Mouse (Mus musculus): Measurements from ENCODE around the gene Olfr788.

Gene Olfr788

DNA sequence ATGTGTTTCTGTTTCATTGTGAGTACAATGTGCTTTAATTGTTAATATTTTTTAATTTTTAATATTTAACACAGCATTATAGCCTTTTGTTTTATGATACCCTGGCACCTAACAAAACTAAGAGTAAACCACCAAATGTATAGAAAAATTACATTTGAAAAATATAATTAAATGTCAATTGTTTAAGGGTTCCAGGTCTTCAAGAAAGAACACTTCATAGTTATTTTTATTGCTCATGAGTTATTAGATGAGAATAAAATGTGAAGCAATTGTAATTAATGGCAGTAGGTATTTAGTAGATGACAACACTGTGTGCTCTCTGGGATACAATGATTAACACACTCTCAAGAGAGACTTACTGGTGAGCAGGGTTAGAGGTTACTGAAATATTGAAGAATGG lies at the start of gene Olfr788:
Gene Olfr788, plus strand, starts transcription at position 301 of the 400 bp plus-strand sequence.
- no peak for DNase-seq

DNA sequence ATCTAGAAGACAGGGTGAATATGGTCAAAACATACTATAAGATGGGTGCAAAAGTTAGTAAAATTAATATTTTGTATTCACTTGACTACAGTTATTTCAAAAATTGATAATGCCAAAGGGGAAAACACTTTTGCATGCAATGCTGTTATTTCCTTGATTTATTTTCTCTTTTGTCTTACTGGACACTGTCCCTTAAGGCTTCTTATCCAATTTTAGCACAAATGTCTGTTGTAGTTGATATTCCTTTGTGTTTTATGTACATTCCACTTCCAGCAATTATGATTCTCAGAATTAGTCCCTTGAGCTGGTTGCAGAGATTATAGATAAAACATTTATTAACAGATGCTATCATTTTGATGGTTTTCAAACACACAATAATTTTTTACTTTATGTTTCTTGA lies 43.8 kb upstream of the Olfr788 start, which contains the start of gene Olfr786:
Gene Olfr786, plus strand, starts transcription at position 301 of the 400 bp plus-strand sequence.
- no peak for DNase-seq

DNA sequence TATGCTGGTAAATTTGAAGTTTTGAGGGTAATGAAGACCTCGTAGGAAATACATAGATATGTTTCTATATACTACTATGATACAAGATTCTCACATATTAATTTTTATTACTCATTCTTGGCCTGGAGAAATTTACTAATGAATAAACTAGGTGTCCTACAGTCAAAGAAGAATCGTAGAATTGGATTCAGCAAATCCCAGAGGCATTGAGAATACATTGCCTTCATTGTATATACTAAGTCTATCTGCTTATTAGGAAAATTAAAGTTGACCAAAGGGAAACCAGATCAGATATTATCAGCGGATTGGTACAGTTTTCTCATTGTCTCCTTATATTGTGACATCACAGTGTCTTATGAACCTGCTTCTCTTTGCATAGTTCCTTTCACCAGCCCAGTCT lies 9.2 kb upstream of the Olfr788 start, which contains the start of gene Olfr787:
Gene Olfr787, plus strand, starts transcription at position 301 of the 400 bp plus-strand sequence.
- DNase-seq, result no peak

DNA sequence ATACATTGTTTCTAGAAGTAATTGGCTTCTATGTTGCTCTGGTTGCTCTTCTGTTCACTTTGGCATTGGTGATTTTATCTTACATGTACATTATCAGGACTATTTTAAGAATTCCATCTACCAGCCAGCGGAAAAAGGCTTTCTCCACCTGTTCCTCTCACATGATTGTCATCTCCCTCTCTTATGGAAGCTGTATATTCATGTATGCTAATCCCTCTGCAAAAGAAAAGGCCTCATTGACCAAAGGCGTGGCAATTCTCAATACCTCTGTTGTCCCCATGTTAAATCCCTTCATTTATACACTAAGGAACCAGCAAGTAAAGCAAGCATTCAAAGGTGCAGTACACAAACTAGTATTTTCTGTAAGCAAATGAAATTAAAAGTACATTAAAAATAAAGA lies 2.5 kb downstream of the Olfr788 start:
- DNase-seq, result no peak

DNA sequence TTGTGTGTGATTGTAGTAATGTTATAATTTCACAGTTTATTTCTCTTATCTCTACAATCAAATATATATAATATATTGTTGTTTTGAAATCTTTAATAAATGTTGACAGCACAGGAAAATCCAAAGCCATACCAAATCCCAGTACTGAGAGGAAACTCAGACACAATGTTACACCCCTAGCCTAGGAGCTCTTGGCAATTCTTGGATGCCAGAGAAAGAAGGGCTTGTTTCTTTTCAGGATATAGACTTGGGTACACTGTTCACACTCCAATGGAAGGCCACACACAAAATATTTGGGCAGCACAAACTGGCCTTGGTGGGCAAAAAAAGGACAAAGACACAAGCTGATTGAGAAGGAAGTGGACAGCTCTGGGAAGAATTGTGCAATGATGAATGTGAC lies 2.9 kb downstream of the Olfr788 start:
- no peak for DNase-seq

DNA sequence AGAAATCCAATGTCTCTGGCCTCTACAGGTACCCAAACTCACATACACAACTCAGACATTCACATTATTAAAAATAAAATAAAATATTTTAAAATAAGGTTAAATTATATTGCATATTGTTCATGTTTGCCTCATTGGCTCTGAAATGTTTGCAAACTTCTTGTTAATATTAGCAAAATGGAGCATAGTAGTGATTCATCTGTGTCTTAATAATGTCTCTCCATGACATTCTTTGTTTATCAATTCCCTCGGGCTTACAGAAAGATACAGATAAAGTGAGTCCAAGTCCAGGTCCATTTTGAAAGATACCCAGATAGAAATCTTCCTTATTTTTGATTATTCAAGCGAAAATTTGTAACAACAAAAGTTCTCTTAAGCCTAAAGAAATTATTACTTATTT lies 13.7 kb downstream of the Olfr788 start, which contains the start of gene Olfr789:
Gene Olfr789, plus strand, starts transcription at position 301 of the 400 bp plus-strand sequence.
- no peak for DNase-seq

DNA sequence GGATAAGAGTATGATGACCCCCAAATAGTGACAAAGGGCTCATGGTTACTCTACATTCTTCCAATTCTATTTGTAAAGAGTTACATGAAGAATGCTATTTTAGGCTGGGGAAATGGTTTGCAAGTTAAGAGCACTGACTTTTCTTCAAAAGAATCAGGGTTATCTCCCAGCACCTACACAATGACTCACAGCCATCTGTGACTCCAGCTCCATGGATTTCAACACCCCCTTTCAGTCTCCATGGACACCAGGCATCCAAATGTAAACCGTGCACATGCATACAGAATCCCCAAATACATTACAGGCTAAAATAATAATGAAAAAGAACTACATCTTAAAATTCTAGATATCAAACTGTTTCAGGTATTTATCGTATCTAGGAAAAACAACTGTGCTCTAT lies 19.3 kb downstream of the Olfr788 start:
- DNase-seq, result no peak

DNA sequence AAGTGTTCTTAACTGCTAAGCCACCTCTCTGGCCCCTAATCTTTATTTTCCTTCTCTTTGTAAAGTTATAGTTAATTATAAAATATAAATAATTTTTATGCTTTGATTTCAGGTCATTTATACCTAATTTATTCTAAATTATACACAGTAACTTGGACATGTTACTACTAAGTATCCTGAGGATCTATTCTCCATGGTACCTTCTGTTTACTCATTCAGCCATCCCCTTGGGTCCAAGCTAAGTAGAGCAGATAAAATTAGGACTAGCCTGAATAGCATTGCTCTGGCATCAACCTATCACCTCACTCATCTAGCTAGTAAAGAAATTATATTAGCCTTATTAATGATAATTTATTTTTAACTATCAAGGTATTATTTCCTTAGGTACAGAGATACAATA lies 27.4 kb downstream of the Olfr788 start, which contains the start of gene Olfr790:
Gene Olfr790, plus strand, starts transcription at position 301 of the 400 bp plus-strand sequence.
- no peak for DNase-seq

DNA sequence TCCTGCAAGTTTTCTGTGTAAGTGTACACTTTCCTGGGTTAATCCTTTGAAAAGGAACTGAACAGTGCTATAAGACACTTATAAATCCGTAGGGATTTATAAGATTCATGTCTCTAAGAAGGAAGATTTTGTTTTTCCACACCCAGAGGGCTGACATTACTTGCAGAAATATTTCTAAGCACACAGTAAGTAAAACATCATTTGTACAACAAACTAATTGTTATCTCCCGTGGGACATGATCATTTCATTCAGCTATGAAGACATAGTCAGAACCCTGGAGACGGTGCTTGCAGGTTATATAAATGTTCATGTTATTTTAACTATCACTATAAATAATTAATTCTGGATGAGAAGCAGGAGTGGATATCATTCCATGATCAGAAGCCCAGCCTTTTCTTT lies 50.7 kb downstream of the Olfr788 start, which contains the start of gene Olfr791:
Gene Olfr791, plus strand, starts transcription at position 301 of the 400 bp plus-strand sequence.
- no peak for DNase-seq
